Mouse (Mus musculus): ENCODE measurements around the gene Naa60. TPM values are rescaled to one million over a fixed set of nuclear protein-coding genes. Genes with fewer than 3 reads are reported as not detected.

Naa60 gene
- polyA plus RNA-seq, 1 experiment = 27.1 TPM

- TF ChIP-seq MYOG (IDR thresholded peaks at IDR 0.05; ENCODE audit: control insufficient read depth, extremely low read depth, insufficient read length) = no peak
- no peak for TF ChIP-seq CEBPB (IDR thresholded peaks at IDR 0.05; ENCODE audit: low read depth)
- no peak for TF ChIP-seq MYOD1 (IDR thresholded peaks at IDR 0.05; ENCODE audit: control insufficient read depth, insufficient read length, low read depth)
- TF ChIP-seq CTCF (IDR thresholded peaks at IDR 0.05; ENCODE audit: control insufficient read depth, insufficient read depth, insufficient read length) = no peak
- TF ChIP-seq USF1 (IDR thresholded peaks at IDR 0.05; ENCODE audit: low read depth) = no peak
- no peak for TF ChIP-seq MAX (IDR thresholded peaks at IDR 0.05)
- TF ChIP-seq FOSL1 (IDR thresholded peaks at IDR 0.05; ENCODE audit: insufficient read depth, low read length, poor library complexity, severe bottlenecking) = no peak
- H3K4me3 ChIP-seq (ENCODE audit: insufficient read depth, poor library complexity, severe bottlenecking) = no peak overlapping the region
- H3ac ChIP-seq (ENCODE audit: control insufficient read depth, insufficient read length, low read depth) = no peak overlapping the region
These were observed 32.9 kb upstream of the Naa60 start for GRCm38 (mm10) chr16:3839157-3839885.

DNA sequence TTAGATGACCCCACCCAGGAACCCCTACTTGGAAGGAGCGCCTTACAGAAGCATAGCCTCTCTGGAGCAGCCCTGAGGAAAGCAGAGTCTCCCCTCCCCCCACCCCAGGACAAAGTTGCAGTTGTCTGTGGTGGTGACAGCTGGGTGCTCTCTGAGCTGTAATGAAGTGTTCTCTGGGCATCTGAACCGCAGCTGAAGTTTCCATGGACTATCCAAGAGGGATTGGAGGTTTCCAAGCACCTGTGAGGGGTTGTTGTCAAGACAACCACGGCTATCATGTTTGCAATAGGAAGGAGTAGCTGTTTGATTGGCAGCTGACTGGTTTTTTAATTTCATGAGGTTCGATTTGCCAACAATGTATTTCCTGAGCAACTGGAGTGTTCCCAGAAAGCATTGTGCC is 29.2 kb upstream of the Naa60 start:
- Histone ChIP-seq H3K79me3 (ENCODE audit: low read depth) (no peaks in the 10 kb centered on the region), H3ac (ENCODE audit: control insufficient read depth, insufficient read length, low read depth) (no peak overlapping the region), H3K4me3 (ENCODE audit: insufficient read depth, poor library complexity, severe bottlenecking) (no peak overlapping the region), H3K79me2 (ENCODE audit: control insufficient read depth, insufficient read depth) (no peaks in the 10 kb centered on the region), H3K27me3 (ENCODE audit: control insufficient read depth, insufficient read depth, insufficient read length) (no peaks in the 10 kb centered on the region), H3K36me3 (ENCODE audit: control insufficient read depth, insufficient read depth) (no peaks in the 10 kb centered on the region)
- TF ChIP-seq MYOD1 (IDR thresholded peaks at IDR 0.05; ENCODE audit: control insufficient read depth, insufficient read length, low read depth) (no peak), CEBPB (IDR thresholded peaks at IDR 0.05; ENCODE audit: low read depth) (no peak), MAX (IDR thresholded peaks at IDR 0.05) (no peak), USF1 (IDR thresholded peaks at IDR 0.05; ENCODE audit: low read depth) (no peak), CTCF (IDR thresholded peaks at IDR 0.05; ENCODE audit: control insufficient read depth, insufficient read depth, insufficient read length) (no peak), FOSL1 (IDR thresholded peaks at IDR 0.05; ENCODE audit: insufficient read depth, low read length, poor library complexity, severe bottlenecking) (no peak), MYOG (IDR thresholded peaks at IDR 0.05; ENCODE audit: control insufficient read depth, extremely low read depth, insufficient read length) (no peak)

More at GRCm38 (mm10) chr16:3839157-3839885, 32.9 kb upstream of the Naa60 start:
- Histone ChIP-seq H3K36me3 (ENCODE audit: control insufficient read depth, insufficient read depth) (no peaks in the 10 kb centered on the region), H3K79me2 (ENCODE audit: control insufficient read depth, insufficient read depth) (no peaks in the 10 kb centered on the region), H3K79me3 (ENCODE audit: low read depth) (no peaks in the 10 kb centered on the region), H3K27me3 (ENCODE audit: control insufficient read depth, insufficient read depth, insufficient read length) (no peaks in the 10 kb centered on the region)

DNA sequence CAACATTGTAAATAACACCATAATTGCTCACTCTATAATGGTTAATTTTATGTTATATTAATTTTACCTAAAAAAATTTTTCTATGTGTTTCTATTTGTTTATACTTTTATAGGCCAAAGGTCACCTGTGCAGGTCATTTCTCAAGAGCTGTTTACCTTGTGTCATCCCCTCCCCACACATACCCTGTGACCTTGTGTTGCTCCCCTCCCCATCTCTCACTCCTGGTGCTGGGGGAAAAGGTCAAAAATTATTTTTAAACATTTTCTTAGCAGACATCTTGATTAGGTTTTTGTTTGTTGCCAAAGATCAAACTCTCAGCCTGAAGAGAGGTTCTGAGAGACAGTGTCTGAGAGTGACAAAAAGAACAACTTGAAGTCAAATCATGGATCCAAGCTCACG is 28.4 kb upstream of the Naa60 start:
- Histone ChIP-seq H3K79me3 (ENCODE audit: low read depth) (no peaks in the 10 kb centered on the region), H3K4me3 (ENCODE audit: insufficient read depth, poor library complexity, severe bottlenecking) (no peak overlapping the region), H3K36me3 (ENCODE audit: control insufficient read depth, insufficient read depth) (no peaks in the 10 kb centered on the region), H3K27me3 (ENCODE audit: control insufficient read depth, insufficient read depth, insufficient read length) (no peaks in the 10 kb centered on the region), H3ac (ENCODE audit: control insufficient read depth, insufficient read length, low read depth) (no peak overlapping the region), H3K79me2 (ENCODE audit: control insufficient read depth, insufficient read depth) (no peaks in the 10 kb centered on the region)
- no peak for TF ChIP-seq CEBPB (IDR thresholded peaks at IDR 0.05; ENCODE audit: low read depth)
- no peak for TF ChIP-seq CTCF (IDR thresholded peaks at IDR 0.05; ENCODE audit: control insufficient read depth, insufficient read depth, insufficient read length)
- TF ChIP-seq MAX (IDR thresholded peaks at IDR 0.05) = no peak
- TF ChIP-seq USF1 (IDR thresholded peaks at IDR 0.05; ENCODE audit: low read depth) = no peak
- TF ChIP-seq FOSL1 (IDR thresholded peaks at IDR 0.05; ENCODE audit: insufficient read depth, low read length, poor library complexity, severe bottlenecking) = no peak
- no peak for TF ChIP-seq MYOG (IDR thresholded peaks at IDR 0.05; ENCODE audit: control insufficient read depth, extremely low read depth, insufficient read length)
- no peak for TF ChIP-seq MYOD1 (IDR thresholded peaks at IDR 0.05; ENCODE audit: control insufficient read depth, insufficient read length, low read depth)

DNA sequence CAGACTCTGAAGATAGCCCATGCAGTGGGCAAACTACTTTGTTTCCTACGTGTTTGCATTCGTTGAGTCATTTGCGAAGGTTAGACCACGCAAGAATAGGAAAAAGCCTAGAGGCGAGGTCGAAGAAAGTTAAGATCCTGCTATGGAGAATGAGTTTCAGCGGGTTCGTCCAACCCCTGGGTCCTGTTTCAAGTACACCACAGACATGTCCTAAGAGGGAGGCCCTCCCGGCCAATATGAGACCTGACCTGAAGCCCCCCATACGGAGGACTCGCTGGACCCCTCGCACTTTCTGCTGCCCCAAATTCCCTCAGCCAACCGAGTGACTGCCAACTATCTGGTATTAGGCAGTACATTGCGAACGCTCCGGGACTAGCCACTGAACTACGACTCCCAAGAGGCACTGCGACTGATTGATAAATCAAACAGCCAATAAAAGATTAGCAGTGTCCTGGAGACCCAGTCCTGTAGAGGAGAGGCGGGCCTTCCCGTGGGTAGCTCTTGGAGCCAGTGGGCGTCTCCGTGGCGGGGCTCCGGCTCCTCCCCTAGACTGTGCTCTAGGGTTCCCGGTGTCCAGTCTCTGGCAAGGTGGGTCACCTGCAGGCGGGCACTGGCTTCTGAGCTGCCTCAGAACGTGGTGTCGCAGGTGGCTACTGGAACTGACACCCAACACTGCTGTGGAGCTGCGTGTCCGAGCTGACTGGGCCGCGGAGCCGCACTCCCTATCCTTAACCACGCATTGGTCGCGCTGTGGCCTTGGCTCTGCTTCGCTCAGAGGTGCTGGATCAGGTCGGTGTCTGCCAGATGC is 25.3 kb upstream of the Naa60 start, which contains the start of gene Zfp174:
Gene Zfp174 (plus strand): TSS at position 558 of the 808 bp plus-strand sequence.
- TF ChIP-seq MYOG (IDR thresholded peaks at IDR 0.05; ENCODE audit: control insufficient read depth, extremely low read depth, insufficient read length) = no peak
- TF ChIP-seq CTCF (IDR thresholded peaks at IDR 0.05; ENCODE audit: control insufficient read depth, insufficient read depth, insufficient read length) = no peak
- no peak for TF ChIP-seq MAX (IDR thresholded peaks at IDR 0.05)
- no peak for TF ChIP-seq FOSL1 (IDR thresholded peaks at IDR 0.05; ENCODE audit: insufficient read depth, low read length, poor library complexity, severe bottlenecking)
- no peak for TF ChIP-seq MYOD1 (IDR thresholded peaks at IDR 0.05; ENCODE audit: control insufficient read depth, insufficient read length, low read depth)
- no peak for TF ChIP-seq USF1 (IDR thresholded peaks at IDR 0.05; ENCODE audit: low read depth)
- no peak for TF ChIP-seq CEBPB (IDR thresholded peaks at IDR 0.05; ENCODE audit: low read depth)
- Histone ChIP-seq H3K36me3 (ENCODE audit: control insufficient read depth, insufficient read depth) (no peaks in the 10 kb centered on the region), H3K4me3 (ENCODE audit: insufficient read depth, poor library complexity, severe bottlenecking) (peak within 1 kb of the TSS; percentile 42), H3K79me3 (ENCODE audit: low read depth) (no peaks in the 10 kb centered on the region), H3ac (ENCODE audit: control insufficient read depth, insufficient read length, low read depth) (peak within 1 kb of the TSS; percentile 76), H3K27me3 (ENCODE audit: control insufficient read depth, insufficient read depth, insufficient read length) (no peaks in the 10 kb centered on the region), H3K79me2 (ENCODE audit: control insufficient read depth, insufficient read depth) (no peaks in the 10 kb centered on the region)

DNA sequence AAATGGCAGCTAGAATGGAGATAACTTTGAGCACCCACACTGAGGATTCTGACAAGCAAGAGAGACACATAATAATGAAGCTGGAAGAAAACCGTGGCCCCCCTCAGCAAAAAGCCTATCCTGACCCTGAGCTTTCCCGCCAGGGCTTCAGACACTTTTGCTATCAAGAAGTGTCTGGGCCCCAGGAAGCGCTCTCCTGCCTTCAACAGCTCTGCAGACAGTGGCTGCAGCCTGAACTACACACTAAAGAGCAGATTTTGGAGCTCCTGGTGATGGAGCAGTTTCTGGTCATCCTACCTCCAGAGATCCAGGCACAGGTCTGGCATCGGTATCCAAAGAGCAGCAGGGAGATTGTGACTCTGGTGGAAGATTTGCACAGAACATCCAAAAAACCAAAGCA is 24.3 kb upstream of the Naa60 start:
- no peaks in the 10 kb centered on the region for H3K79me2 ChIP-seq (ENCODE audit: control insufficient read depth, insufficient read depth)
- H3K4me3 ChIP-seq (ENCODE audit: insufficient read depth, poor library complexity, severe bottlenecking) = peak overlapping the region; percentile 42

More for the DNA sequence above, 24.3 kb upstream of the Naa60 start:
- TF ChIP-seq FOSL1 (IDR thresholded peaks at IDR 0.05; ENCODE audit: insufficient read depth, low read length, poor library complexity, severe bottlenecking) = no peak
- no peak for TF ChIP-seq MYOG (IDR thresholded peaks at IDR 0.05; ENCODE audit: control insufficient read depth, extremely low read depth, insufficient read length)
- no peak for TF ChIP-seq MAX (IDR thresholded peaks at IDR 0.05)
- TF ChIP-seq CEBPB (IDR thresholded peaks at IDR 0.05; ENCODE audit: low read depth) = no peak
- no peak for TF ChIP-seq MYOD1 (IDR thresholded peaks at IDR 0.05; ENCODE audit: control insufficient read depth, insufficient read length, low read depth)
- TF ChIP-seq USF1 (IDR thresholded peaks at IDR 0.05; ENCODE audit: low read depth) = no peak
- TF ChIP-seq CTCF (IDR thresholded peaks at IDR 0.05; ENCODE audit: control insufficient read depth, insufficient read depth, insufficient read length) = no peak
- no peaks in the 10 kb centered on the region for H3K79me3 ChIP-seq (ENCODE audit: low read depth)
- no peaks in the 10 kb centered on the region for H3K36me3 ChIP-seq (ENCODE audit: control insufficient read depth, insufficient read depth)
- no peaks in the 10 kb centered on the region for H3K27me3 ChIP-seq (ENCODE audit: control insufficient read depth, insufficient read depth, insufficient read length)
- H3ac ChIP-seq (ENCODE audit: control insufficient read depth, insufficient read length, low read depth) = no peak overlapping the region
